ENCODE assay signal across 8 mouse cellular contexts in genomic region chr17:56472121-56472520, GRCm38 (mm10). TPM values are rescaled to one million over a fixed set of nuclear protein-coding genes. Genes with fewer than 3 reads are reported as not detected.
DNase-seq lines count a peak whose midpoint lies in the region; ATAC-seq and TF ChIP-seq lines count a peak whose summit lies in the region.
"Had no signal": no experiment of that assay in that cellular context is flagged by ENCODE, and none has a peak within 500 bp of the region (broad histone marks: within the 10 kb centered on the region; RNA-seq: fewer than 3 reads in every experiment).

No protein-coding gene starts in this region.

- peak overlapping the region; percentile 60 for H3K4me3 ChIP-seq in liver, embryonic 11.5 days (ENCODE audit: low read depth, low read length)
- peak overlapping the region; percentile 92 for H3K4me3 ChIP-seq in forebrain, embryonic 10.5 days
- no peak overlapping the region for H3K4me3 ChIP-seq in limb, embryonic 11.5 days (ENCODE audit: low read depth, low read length)
- H3K4me3 ChIP-seq in small intestine, adult 2 months (ENCODE audit: low read depth, low read length): peak overlapping the region; percentile 66

- DNase-seq in liver, embryonic 11.5 days (ENCODE audit: low spot score): no peak
- no peak for DNase-seq in liver
- no peak for DNase-seq in forebrain, embryonic 10.5 days (ENCODE audit: extremely low spot score, low spot score)
- DNase-seq in limb, embryonic 11.5 days (ENCODE audit: low spot score): peak; percentile 37
- no peak for DNase-seq in cerebellum, postnatal 25 days
- DNase-seq in left cerebral cortex, postnatal 4 days: no peak
- DNase-seq: kidney, adult 8-10 months had no signal

- H3K4me2 ChIP-seq in liver, embryonic 11.5 days: peak overlapping the region; percentile 87
- no peak overlapping the region for H3K4me2 ChIP-seq in limb, embryonic 11.5 days (ENCODE audit: low read depth, severe bottlenecking)

- 3% methylated on average over 16 of the region's 16 CpGs for WGBS in liver, embryonic 11.5 days
- 9% methylated on average over 16 of the region's 16 CpGs for whole genome bisulfite sequencing in forebrain, embryonic 10.5 days
- 7% methylated on average over 16 of the region's 16 CpGs for WGBS in limb, embryonic 11.5 days
- 18% methylated on average over 16 of the region's 16 CpGs for WGBS in small intestine, adult 2 months

- TF ChIP-seq POLR2A in small intestine, adult 2 months (IDR thresholded peaks at IDR 0.05; ENCODE audit: low read depth, low read length): no peak

- intact Hi-C loops in left cerebral cortex, postnatal 4 days (cut with DNase I): no loop called here

- H3K27ac ChIP-seq in liver, embryonic 11.5 days (ENCODE audit: low read depth, low read length): no peak overlapping the region
- H3K27ac ChIP-seq in forebrain, embryonic 10.5 days: peak overlapping the region; percentile 8; the same call in 1 of the 2 replicates
- H3K27ac ChIP-seq in limb, embryonic 11.5 days (replicated peaks; ENCODE audit: low read depth, low read length): no peak overlapping the region
- H3K27ac ChIP-seq in small intestine, adult 2 months (ENCODE audit: insufficient read depth, low read depth, low read length): no peak overlapping the region

- H3K27me3 ChIP-seq in liver, embryonic 11.5 days (replicated peaks; ENCODE audit: control insufficient read depth, insufficient read depth, low read length): peaks cover 87% of the 10 kb centered on the region
- peaks cover 76% of the 10 kb centered on the region for H3K27me3 ChIP-seq in forebrain, embryonic 10.5 days (ENCODE audit: poor library complexity, severe bottlenecking)
- H3K27me3 ChIP-seq in limb, embryonic 11.5 days (ENCODE audit: control insufficient read depth, insufficient read depth, low read length): peaks cover 40% of the 10 kb centered on the region
- H3K27me3 ChIP-seq in small intestine, adult 2 months (ENCODE audit: control insufficient read depth, insufficient read depth, low read length): peaks cover 53% of the 10 kb centered on the region

- H3K9me3 ChIP-seq in liver, embryonic 11.5 days (ENCODE audit: control insufficient read depth, low read length): no peaks in the 10 kb centered on the region
- H3K9me3 ChIP-seq in forebrain, embryonic 10.5 days: peaks cover 12% of the 10 kb centered on the region; the same call in 1 of the 2 replicates
- no peaks in the 10 kb centered on the region for H3K9me3 ChIP-seq in limb, embryonic 11.5 days (ENCODE audit: control insufficient read depth, low read length)

- no peak overlapping the region for H3K9ac ChIP-seq in liver, embryonic 11.5 days (ENCODE audit: low read depth, low read length)
- no peak overlapping the region for H3K9ac ChIP-seq in limb, embryonic 11.5 days (ENCODE audit: low read length)

- ATAC-seq in liver, embryonic 11.5 days (replicated peaks; ENCODE audit: low FRiP score): no peak
- ATAC-seq in limb, embryonic 11.5 days (ENCODE audit: insufficient number of reproducible peaks, low FRiP score, low TSS enrichment, low read depth): no peak

- TF ChIP-seq CTCF in small intestine, adult 2 months (IDR thresholded peaks at IDR 0.05; ENCODE audit: extremely low read depth, insufficient read length, insufficient replicate concordance, low read depth, low read length): no peak

- no peaks in the 10 kb centered on the region for H3K36me3 ChIP-seq in liver, embryonic 11.5 days (ENCODE audit: control insufficient read depth, insufficient read depth, low read length)
- peaks cover 26% of the 10 kb centered on the region for H3K36me3 ChIP-seq in forebrain, embryonic 10.5 days (replicated peaks)
- no peaks in the 10 kb centered on the region for H3K36me3 ChIP-seq in limb, embryonic 11.5 days (ENCODE audit: control insufficient read depth, insufficient read depth, low read length)
- H3K36me3 ChIP-seq in small intestine, adult 2 months (ENCODE audit: control insufficient read depth, insufficient read depth, low read length): no peaks in the 10 kb centered on the region

- peaks cover 56% of the 10 kb centered on the region for H3K4me1 ChIP-seq in liver, embryonic 11.5 days (replicated peaks; ENCODE audit: control insufficient read depth, insufficient read depth, low read length)
- peaks cover 94% of the 10 kb centered on the region for H3K4me1 ChIP-seq in forebrain, embryonic 10.5 days
- peaks cover 52% of the 10 kb centered on the region for H3K4me1 ChIP-seq in limb, embryonic 11.5 days (ENCODE audit: control insufficient read depth, insufficient read depth, low read length)
- H3K4me1 ChIP-seq in small intestine, adult 2 months (ENCODE audit: control insufficient read depth, insufficient read depth, insufficient read length, low read length): peaks cover 26% of the 10 kb centered on the region

RNA-seq across cellular contexts. Expression of gene Ptprs, which starts 4.2 kb away (rescaled TPM):
- 33.4 and 39.8 TPM in 2 replicates for polyA plus RNA-seq in liver, embryonic 11.5 days (2014; fragmentation: Nextera tagmentation; extraction: Ambion mirVana)
- 80.3 and 91.5 TPM in 2 replicates for polyA plus RNA-seq in forebrain, embryonic 10.5 days (2016; fragmentation: Nextera tagmentation; extraction: Ambion mirVana)
- 82.5 and 86.2 TPM in 2 replicates for polyA plus RNA-seq in limb, embryonic 11.5 days (2014; fragmentation: Nextera tagmentation; extraction: Ambion mirVana)
- polyA plus RNA-seq in small intestine, adult 2 months (2012; rRNA removed): 42.5 and 54.1 TPM in 2 replicates
- 100 to 1,000 TPM; 821 to 872 TPM for total RNA-seq in left cerebral cortex, postnatal 4 days (2021)

RNA-seq across cellular contexts. Expression of gene Znrf4, which starts 40.1 kb away (rescaled TPM):
- polyA plus RNA-seq in liver, embryonic 11.5 days (2014; fragmentation: Nextera tagmentation; extraction: Ambion mirVana): not detected in 2 replicates
- polyA plus RNA-seq in forebrain, embryonic 10.5 days (2016; fragmentation: Nextera tagmentation; extraction: Ambion mirVana): not detected in 2 replicates
- polyA plus RNA-seq in limb, embryonic 11.5 days (2014; fragmentation: Nextera tagmentation; extraction: Ambion mirVana): not detected in 2 replicates
- not detected in 2 replicates for polyA plus RNA-seq in small intestine, adult 2 months (2012; rRNA removed)
- not detected for total RNA-seq in left cerebral cortex, postnatal 4 days (2021)
